Mouse (Mus musculus) gonadal fat pad, adult 2 months (tissue): ENCODE data around the gene Zfp568. TPM values are rescaled to one million over a fixed set of nuclear protein-coding genes. Genes with fewer than 3 reads are reported as not detected.
"Not testable (repeated sequence)": the region's sequence is repeated elsewhere in the genome, so short reads cannot be mapped to it uniquely, and the experiment has no call there.

Source experiments
- DNase-seq: peaks from one replicate; pipeline ENCODE4 v3.0.0-alpha.2; 2012; ENCODE audit warnings: low read depth
- polyA plus RNA-seq: library from polyadenylated mRNA; depleted of rRNA; stranded (reverse); fragments of >200 nt; gene quantifications from 2 replicates; pipeline ENCODE4 v1.2.3, GENCODE M21; 2012; rRNA removed

Zfp568 gene
- polyA plus RNA-seq, result 4.4 and 5.2 TPM in 2 replicates

- peak; percentile 44 for DNase-seq
Observed at GRCm38 (mm10) chr7:29983690-29984380, at the start of gene Zfp568. TSS of gene Zfp568 (plus strand) at chr7:29983955.

DNA sequence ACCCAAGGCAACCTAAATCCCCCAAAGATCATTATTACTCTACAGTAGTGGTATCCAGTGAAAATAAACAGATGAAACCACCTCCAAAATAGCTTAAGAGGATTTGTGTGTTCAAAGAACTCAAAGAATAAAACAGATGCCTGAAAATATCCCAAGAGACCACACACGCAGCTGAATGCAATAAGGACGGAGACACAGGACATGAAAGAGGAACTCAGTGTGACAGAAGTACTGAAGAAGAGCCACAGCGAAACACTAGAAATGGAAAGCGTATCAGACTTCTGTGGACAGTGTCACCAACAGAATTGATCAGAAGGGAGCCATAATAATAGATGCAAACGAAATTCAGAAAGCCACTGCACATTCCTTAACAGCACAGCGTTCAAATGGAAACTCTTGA is 44.9 kb upstream of the Zfp568 start:
- no peak for DNase-seq

DNA sequence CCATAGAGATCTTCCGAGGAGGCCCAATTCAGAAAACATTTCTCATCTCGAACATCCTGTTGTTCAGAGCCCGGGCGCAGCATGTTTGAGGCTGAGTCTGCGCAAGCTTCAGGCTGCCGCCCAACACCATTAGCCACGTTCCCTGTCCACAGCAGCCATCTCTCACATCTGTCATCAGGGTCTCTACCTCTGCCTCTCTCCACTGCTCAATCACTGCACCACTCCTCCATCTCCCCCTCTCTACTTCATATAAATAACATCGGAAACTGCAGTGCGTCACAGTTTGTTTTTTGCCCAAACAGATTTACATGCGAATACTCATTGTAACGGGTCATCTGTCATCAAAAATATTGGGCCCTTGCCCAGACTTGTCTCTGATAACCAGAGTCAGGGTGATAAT is 42.7 kb upstream of the Zfp568 start:
- no peak for DNase-seq

DNA sequence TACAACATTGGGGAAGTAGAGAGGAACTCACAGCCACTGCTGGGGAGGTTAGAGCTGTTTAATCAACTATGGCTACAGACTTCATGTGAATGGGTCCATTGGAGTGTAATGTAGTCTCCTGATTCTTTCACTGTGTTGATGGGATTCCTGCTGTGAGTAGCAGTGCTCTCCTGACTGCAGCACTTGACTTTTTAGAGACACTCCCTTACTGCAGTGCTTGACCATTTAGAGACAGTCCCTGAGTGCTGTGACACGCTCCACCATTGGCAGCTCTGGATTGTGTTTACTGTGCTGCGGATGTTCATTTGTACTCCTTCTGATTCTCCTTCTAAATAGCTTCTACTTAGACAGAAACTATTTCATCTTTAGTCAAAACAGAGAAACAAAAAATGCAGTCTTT is 41.0 kb upstream of the Zfp568 start:
- DNase-seq, result no peak

DNA sequence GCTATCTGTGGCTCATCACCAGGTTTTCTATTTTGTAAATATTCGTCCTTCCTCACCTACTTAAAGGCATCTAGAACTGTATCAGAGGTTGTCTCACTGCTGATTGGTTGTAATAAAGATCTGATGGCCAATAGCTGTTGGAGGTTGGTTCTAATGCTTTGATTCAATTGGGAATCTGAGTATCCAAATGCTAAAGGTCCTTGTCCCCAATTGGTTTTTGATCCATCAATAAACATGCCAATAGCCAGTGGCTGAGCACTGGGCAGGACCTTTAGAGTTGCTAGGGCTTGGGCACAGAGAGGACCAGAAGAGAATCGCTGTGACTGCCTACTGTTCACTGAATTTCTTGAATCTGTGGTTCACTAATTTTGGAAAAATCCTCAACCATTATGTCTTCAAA is 40.0 kb upstream of the Zfp568 start:
- no peak for DNase-seq

DNA sequence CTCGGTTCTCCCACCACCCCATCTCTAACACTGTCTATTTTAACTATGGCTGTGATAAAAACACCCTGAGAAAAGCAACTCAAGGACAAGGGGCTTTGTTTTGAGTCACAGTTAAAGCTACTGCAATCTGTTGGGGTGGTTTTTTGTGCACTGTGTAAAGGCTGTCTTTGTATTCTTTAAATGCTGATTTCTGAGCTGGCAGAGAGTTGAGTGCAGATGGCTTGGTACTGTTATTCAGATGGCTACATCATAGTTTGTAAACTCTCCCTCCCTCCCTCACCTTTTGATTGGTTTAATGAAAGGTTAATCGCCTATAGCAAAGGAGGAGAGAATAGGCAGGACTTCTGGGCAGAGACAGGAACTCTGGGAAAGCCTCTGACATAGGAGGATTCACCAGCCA is 39.6 kb upstream of the Zfp568 start:
- DNase-seq, result no peak

- no peak for DNase-seq
Observed at GRCm38 (mm10) chr7:29953086-29953485, 30.7 kb upstream of the Zfp568 start.

DNA sequence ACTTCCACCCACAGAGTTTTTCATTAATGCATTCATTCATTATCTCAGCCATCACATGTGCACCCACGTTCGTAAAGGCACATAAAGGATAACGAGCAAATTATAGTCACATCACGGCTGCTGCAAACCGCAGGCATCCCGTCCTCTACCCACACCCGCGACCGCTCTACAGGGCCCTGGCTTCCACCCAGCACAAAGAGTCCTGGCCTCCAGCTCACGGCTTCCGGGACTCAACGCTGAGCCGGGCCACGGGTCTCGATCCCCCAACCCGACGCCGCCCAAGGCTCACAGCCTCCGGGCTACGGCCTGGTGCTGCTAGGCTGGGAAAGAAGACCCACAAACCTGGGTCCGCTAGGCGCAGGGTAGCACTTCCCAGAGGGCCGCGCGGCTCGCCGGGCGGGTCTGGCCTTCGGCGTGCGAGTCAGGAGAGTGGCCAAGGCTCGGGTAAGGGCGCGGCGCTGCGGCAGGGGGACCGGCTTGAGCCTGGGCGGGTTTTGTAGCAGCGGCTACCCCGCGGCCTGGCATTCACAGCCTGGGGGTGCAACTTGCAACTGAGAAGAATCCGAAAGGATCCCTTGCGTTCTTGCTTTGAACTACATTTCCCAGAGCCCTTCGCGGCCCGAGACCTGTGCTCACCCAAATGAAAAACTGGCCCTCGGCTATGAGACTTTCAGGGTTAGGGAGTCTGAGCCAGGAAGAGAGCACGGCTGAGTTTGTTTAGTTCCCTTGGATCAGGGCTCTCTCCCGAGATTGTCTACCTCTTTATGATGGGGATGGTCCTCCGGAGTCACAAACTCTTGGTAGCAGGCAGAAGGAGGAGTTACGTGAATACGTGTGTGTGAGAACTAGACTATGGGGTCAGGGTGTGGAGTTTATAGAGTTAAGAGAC is 30.0 kb upstream of the Zfp568 start, which contains the start of gene Zfp74:
Gene Zfp74 (minus strand): TSS at position 577 of the 889 bp plus-strand sequence.
- DNase-seq, result peak; percentile 42

DNA sequence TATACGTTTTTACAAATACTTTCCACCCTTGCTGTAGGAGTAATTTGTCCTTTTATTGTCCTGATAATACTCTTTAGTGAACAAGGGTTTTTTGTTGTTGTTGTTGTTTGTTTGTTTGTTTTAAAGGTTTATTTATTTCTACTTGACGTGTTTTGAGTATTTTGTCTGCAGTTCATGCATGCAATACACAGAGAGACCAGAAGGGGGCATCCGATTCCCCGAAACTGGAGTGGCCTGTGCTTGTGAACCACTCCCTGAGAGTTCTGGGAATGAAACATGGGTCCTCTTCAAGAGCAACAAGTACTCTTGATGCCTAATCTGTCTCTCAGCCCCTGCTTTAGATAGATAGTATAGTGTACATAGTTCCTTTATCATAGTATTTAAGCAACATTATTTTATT is 29.0 kb upstream of the Zfp568 start:
- DNase-seq, result no peak

DNA sequence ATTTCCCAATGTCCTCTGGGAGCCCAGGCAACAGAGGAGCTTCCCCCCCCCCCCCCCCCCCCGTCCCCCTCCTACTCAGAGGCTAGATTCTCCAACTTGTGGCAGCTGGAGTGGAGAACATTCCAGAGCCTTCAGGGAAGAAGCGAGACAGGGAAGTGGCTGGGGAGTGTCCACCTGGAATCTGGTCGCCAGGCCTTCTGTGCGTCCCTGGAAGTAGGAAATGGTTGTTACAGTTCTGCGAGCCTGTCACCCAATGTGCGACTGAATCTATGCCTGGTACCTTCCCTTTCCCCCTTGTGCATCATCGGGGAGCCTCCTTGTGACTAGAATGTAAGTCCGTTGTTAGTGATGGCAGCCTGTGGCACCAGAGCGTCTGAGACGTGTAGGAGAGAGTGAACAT is 27.5 kb upstream of the Zfp568 start:
- DNase-seq, result no peak

DNA sequence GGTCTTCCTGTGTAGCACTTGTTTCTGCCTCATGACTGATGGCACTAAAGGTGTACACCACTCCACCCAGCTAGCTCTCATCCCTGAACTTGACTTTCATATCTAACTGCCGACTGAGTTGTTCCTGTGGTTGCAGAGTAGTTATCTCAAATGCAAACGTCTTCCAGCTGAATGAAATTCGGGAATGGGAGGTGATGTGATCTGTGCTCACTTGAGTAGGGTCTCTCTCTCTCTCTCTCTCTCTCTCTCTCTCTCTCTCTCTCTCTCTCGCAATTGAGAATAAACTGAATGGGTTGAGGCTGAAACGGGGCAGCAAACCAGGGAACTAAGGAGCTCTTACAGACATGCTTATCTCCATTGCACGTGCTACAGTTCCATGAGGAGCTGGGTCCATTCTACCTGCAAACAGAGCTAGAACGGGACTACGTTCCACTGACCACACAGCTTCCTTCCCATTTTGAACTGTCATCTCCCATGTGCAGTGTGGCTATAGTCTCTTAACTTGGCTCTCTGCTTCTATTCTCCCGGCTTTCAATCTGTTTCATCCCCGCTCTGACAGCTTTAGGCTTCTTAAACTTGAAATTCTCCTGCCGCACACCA is 25.5 kb upstream of the Zfp568 start:
- DNase-seq, result no peak

- DNase-seq, result no peak
Observed at GRCm38 (mm10) chr7:29959004-29959403, 24.8 kb upstream of the Zfp568 start.

DNA sequence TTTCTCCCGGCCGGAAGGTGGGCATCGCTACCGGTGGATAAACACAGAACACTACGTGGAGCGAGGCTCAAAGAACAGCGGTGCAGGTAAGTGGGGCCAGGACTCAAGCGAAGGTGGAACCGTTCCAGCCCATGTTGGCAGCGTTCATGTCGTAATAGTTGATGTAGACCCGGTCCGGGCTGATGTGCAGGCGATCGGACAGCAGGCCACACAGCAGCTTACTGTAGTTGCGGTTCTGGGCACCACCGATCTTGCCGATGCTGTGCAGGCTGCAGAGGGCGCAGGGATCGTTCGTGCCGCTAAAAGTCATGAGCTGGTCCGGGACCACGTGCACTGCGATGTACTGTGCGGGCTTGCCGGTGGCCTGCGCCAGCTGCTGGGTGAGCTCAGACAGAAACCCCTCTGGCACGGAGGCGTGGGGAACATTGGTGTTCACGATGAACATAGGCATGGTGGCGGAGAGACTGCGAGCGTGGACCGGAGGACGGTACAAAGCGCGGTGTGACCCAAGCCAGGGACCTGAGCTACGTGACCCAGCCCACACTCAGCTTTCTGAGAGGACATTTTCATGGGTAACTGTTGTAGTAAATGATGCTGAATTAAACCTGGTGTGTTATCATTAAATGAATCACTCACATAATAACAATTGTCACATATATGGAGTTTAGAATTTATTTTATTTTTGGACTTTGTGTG is 18.5 kb upstream of the Zfp568 start:
- DNase-seq, result not testable (repeated sequence)

- no peak for DNase-seq
Observed at GRCm38 (mm10) chr7:29970686-29971085, 13.1 kb upstream of the Zfp568 start.

GRCm38 (mm10) chr7:29980761-29981160 is 3.0 kb upstream of the Zfp568 start:
- DNase-seq, result no peak

DNA sequence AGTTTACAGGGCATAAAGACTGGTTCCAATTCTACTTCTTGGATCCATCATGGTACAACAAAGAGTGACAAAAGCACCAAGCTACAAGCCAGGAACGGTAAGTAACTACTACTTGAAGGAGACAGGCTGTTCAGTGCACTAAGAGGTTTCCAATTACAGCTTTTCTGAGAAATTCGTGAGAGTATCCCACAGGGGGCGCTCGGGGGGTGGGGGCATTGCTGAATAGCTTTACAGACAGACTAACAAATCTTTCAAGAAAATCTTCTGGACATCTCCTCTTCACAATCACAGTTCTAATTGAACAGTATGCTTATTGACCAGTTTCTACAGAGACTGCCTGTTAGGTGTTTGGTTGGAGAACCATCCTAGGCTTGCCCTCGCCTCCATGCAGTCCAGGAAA is 2.3 kb upstream of the Zfp568 start:
- no peak for DNase-seq

DNA sequence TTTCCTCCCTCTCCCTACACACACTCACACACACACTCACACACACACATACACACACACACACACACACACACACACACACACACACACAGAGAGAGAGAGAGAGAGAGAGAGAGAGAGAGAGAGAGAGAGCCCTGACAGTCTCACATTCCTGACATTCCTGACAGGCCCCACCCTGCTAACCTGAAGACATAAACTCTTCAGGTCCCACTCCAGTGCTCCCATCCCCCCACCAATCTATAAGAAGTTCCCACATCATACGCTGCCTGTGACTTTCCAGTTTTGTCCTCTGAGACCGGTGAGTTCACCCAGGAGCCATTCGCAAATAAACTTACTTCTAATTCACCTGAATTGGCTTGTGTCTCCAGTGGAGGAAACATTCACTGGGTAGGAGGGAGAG is 1.9 kb upstream of the Zfp568 start:
- no peak for DNase-seq

GRCm38 (mm10) chr7:29982341-29982740 is 1.4 kb upstream of the Zfp568 start:
- DNase-seq, result no peak

- no peak for DNase-seq
Observed at GRCm38 (mm10) chr7:29982931-29983330, 824 bp upstream of the Zfp568 start.

GRCm38 (mm10) chr7:29983340-29983689 is 440 bp upstream of the Zfp568 start:
- DNase-seq, result no peak

DNA sequence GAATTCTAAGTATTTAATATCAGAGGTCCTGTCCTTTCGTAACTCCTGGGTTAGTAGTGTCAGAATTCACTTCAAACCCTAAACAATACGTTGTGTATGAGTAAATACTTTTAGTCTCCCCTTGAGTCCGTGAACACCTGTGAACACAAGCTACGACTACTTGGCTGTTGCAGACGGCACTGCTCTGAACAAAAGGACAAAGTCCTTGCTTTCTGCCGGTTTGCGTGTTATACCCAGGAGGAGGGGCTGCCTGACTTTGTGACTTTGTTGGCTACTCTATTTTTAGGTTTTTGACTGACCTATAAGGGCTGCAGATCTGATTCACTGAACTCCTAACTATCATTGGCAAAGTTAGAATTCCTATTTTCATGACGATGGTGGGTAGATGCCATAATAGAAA is 2.3 kb downstream of the Zfp568 start:
- no peak for DNase-seq

- DNase-seq, result no peak
Observed at GRCm38 (mm10) chr7:29987551-29987950, 3.8 kb downstream of the Zfp568 start.
